Mouse (Mus musculus): Measurements from ENCODE around the gene Cdyl.

- no peak for TF ChIP-seq POLR2A (IDR thresholded peaks at IDR 0.05; ENCODE audit: control insufficient read depth, low read depth, low read length)
- peak; percentile 90 for TF ChIP-seq CTCF (IDR thresholded peaks at IDR 0.05; ENCODE audit: control insufficient read depth, insufficient read depth, insufficient replicate concordance, low read depth, low read length)
Observed at GRCm38 (mm10) chr13:35886121-35886725, 226.6 kb downstream of the Cdyl start.

All from testis, adult 2 months (tissue).